Mouse (Mus musculus): ENCODE measurements around the gene Arid1b.

DNA sequence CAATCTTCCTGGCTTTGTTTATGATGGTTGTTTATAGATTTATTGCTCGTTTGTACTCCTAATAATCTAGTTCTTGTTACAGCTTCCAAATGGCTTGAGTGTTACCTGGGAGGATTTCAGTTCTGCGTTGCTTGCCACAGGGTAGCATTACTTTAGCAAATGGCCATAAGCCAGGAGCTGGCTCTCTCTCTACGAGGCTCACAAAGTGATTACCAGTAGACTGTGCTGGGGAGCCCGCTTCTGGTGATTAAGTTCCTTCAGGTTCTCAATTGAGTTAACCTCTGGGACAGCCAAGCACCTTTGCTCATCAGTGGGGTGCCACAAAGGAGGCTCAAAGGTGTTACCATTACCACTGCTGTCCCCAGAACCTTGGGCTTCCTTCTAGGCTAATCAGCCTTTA is 227.4 kb downstream of the Arid1b start:
- TF ChIP-seq CTCF (IDR thresholded peaks at IDR 0.05; ENCODE audit: control insufficient read depth, insufficient read depth, insufficient read length) (no peak), USF1 (IDR thresholded peaks at IDR 0.05; ENCODE audit: low read depth) (no peak), FOSL1 (IDR thresholded peaks at IDR 0.05; ENCODE audit: insufficient read depth, low read length, poor library complexity, severe bottlenecking) (no peak), MAX (IDR thresholded peaks at IDR 0.05) (no peak), MYOG (IDR thresholded peaks at IDR 0.05; ENCODE audit: control insufficient read depth, extremely low read depth, insufficient read length) (no peak)
